In genomic region chr15:85738416-85738815, GRCm38 (mm10) we compare ENCODE assay signal across 19 mouse cellular contexts. TPM values are rescaled to one million over a fixed set of nuclear protein-coding genes. Genes with fewer than 3 reads are reported as not detected.
"Had no signal": no experiment of that assay in that cellular context is flagged by ENCODE, and none has a peak within 500 bp of the region (broad histone marks: within the 10 kb centered on the region; RNA-seq: fewer than 3 reads in every experiment).

No protein-coding gene starts in this region.

- H3K27ac ChIP-seq: lung, embryonic 15.5 days; macrophage; midbrain, embryonic 12.5 days; neural tube, embryonic 12.5 days; stomach, embryonic 15.5 days; stomach, postnatal 0 days had no signal

- H3K9me3 ChIP-seq: lung, embryonic 15.5 days; midbrain, embryonic 12.5 days; neural tube, embryonic 12.5 days; stomach, embryonic 15.5 days had no signal

- ATAC-seq: lung, postnatal 0 days had no signal

- DNase-seq: lung, adult 2 months; lung, postnatal 14 days; lung, postnatal 36 days; midbrain, embryonic 14.5 days; right cerebral cortex, postnatal 14 days; thymus, adult 2 months; thymus, postnatal 25 days; thymus, postnatal 4 days had no signal

- H3K36me3 ChIP-seq: lung, embryonic 15.5 days; midbrain, embryonic 12.5 days; neural tube, embryonic 12.5 days; stomach, embryonic 15.5 days had no signal

- H3K4me3 ChIP-seq: lung, embryonic 15.5 days; megakaryocyte, embryonic 14.5 days; midbrain, embryonic 12.5 days; neural tube, embryonic 12.5 days; stomach, embryonic 15.5 days had no signal

- H3K9ac ChIP-seq: lung, embryonic 15.5 days; midbrain, embryonic 12.5 days; neural tube, embryonic 12.5 days; stomach, embryonic 15.5 days had no signal

- H3K4me2 ChIP-seq: lung, embryonic 15.5 days; midbrain, embryonic 12.5 days; neural tube, embryonic 12.5 days; stomach, embryonic 15.5 days had no signal

RNA-seq across cellular contexts. Expression of gene Ppara, which starts 3.6 kb away (rescaled TPM):
- total RNA-seq: megakaryocyte progenitor cell, adult 5-6 weeks; monocyte, adult 5-6 weeks; neutrophil, adult 5-6 weeks had no signal
- polyA plus RNA-seq: macrophage had no signal
